Mouse (Mus musculus) kidney, postnatal 25 days (tissue): Measurements from ENCODE around the gene H2al2a.

Experiments used
- DNase-seq, 2 experiments: peaks; one replicate each; pipeline ENCODE4 v3.0.0; 2021; ENCODE audit warnings: mixed read lengths in 2 of 2

H2al2a gene

GRCm38 (mm10) chr2:17996858-17997257 lies at the start of gene H2al2a:
TSS of gene H2al2a (minus strand) at chr2:17996958.
- DNase-seq: no peak

DNA sequence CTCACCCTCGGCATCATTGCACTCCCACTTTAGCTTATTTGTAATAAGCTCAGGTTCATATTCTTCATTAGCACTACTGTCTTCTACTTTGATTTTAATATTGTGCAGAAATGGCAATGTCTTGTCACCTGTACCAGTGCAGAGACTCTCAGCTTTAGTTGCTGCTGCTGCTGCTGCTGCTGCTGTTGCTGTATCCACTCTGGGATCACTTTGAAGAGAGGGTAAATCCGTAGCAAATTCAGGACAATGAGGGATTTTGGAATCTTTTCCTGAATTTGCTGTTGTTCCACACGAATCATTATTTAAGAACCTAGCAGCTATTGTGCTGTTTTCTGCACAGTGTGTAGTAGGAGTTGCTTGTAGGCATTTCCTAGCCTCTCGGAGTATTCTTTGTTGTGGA lies 49.4 kb upstream of the H2al2a start:
- no peak for DNase-seq

DNA sequence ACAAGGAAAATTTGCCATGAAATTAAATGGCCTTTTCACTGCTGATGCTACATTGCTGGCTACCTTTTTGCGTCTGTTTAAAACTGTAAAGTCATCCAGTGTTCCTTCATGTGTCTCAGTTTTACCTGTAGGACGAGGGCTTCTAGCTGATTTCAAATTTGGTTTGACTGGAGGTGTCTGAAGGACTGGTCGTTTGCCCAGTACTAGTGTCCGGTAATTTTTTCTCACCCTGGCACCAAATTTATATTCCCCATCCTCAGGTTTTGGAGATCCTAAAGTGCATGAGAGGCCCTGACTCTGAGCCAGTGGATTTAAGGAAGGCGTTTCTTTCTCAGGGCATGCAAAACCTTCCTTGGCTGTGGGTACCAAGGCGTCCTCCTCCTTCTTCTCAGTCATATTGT lies 49.0 kb upstream of the H2al2a start:
- DNase-seq: no peak

DNA sequence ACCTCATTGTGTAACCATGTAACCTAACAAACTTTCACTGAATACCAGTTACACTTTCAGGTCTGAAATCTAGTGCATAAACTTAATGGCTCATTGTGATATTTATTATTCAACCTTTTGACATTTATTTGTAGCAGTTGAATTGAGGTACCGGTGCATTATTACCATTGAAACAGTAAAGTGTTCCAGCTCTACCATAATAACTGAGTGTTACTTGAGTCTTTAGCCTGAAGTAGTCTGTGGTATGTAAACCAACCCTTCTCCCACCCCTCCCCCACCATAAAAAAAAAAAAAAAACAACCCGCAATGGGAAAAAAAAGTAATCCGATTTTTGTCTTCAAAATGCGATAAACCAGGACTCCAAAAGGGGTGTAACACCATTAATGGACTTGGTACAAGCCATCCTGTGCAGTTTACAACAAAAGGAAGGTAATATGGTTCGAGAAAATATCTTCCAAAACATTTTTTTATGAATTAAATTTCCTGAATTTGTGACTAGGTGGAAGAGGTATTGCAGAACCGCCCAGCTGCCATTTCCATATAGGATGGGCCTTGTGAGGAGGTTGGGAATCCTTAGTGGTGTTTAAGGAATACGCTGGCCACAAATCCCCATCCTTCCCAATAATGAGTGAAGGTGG lies 48.5 kb upstream of the H2al2a start:
- DNase-seq: no peak

DNA sequence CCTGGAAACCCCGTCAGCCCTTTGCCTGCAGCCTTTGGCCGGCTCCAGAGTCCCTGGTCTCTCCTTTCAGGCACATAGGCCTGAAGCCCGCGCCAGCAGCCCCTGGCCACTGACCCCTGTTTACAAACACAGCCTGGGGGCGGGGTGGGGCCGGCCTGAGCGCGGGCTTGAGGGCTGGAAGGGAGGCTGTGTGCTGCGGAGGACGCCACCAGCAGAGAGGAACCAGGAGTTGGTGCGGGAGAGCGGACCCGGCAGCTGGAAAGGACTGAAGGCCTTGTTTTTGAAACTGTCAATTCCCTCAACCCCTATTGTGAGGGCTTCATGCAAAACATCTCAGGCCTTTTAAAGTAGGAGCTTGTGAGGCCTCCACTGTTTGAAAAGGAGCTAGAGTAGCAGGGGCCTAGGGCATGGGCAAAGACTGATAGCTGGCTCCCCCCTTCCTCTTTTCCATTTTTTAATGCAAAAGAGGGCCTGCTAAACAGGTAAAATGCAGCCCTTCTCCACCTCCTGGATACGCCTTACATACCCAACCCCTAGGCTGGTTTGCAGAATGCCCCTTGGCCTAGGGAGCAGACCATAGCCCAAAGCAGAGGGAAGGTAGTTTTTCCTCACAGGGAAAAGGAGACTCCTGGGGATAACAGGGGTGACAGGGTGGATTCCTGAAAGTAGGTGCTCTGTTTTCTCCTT lies 44.6 kb upstream of the H2al2a start:
- DNase-seq: peak; percentile 57 to 85

DNA sequence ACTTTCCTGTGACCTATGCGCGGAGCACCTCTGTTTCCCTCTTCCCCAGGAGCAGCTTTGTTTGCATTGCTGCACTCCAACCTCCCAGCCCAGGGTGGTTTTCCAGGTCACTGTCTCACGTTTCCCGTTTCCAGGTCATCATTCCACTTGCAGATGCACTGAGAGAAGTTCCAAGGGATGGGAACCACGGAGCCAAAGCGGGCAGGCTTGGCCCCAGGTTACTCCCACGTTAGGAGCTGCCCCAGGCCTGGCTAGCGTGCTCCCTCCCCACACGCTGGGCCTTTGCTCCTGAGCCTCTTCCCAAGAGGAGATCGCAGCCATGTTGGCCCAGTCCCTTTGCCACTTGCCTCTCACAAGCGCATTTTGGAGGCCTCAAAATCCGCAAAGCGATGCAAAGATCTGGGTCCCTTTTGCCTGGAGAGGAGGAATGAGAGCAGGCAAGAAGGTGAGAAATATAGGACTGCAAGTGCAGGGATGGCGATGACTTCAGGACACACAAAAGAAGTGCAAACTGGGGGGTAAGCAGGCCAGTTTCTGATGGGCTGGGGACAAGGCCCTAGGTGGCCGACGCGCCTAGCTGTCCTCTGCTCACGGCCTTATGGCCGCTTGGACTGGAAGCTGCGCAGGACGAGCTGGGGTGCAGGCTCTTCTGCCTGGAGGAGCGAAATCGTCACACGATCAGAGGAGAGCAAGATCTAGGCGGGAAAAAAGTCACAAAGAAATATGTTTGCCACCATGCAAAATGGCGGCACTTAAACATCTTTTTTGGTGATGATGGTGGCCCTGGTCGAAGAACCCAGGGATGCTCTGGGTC lies 43.8 kb upstream of the H2al2a start:
- no peak for DNase-seq

DNA sequence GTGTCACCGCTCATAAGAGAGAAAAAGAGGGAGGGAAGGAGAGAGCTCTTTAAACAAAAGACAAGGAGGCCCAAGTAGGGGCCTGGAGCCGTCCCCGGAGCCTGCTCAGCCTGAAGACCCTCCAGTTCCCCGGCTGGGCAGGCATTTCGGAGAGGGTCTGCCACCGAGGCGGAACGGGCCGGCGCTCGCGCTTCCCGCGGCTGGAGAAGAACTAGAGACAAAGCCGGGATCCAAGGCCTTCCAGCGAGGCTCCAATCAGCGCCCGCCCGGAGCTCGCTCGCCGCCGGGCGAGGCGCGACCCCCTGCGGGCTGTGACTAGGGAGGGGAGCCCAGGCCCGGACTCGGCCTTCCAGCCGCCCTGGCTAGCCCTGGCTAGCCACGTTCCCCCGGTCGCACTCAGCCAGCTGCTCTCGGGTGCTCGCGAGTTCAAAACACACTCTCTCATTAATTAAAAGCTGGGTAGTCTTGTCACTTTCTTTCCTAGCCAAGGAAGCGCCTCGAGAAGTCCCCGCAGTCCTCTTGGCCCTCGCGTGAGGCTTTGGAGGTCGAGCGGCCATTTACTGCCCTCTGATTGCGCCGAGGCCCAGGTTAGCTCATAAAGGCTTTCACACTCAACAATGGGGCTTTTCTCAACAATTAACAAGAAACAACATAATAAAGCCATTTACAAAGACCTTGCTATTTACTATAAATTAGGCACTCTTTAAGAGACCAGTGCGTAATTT lies 43.0 kb upstream of the H2al2a start:
- no peak for DNase-seq

- no peak for DNase-seq
Observed at GRCm38 (mm10) chr2:18038895-18039371, 42.2 kb upstream of the H2al2a start.

- DNase-seq: peak in 1 of 2 experiments; percentile 24
Observed at GRCm38 (mm10) chr2:18038141-18038752, 41.5 kb upstream of the H2al2a start.

DNA sequence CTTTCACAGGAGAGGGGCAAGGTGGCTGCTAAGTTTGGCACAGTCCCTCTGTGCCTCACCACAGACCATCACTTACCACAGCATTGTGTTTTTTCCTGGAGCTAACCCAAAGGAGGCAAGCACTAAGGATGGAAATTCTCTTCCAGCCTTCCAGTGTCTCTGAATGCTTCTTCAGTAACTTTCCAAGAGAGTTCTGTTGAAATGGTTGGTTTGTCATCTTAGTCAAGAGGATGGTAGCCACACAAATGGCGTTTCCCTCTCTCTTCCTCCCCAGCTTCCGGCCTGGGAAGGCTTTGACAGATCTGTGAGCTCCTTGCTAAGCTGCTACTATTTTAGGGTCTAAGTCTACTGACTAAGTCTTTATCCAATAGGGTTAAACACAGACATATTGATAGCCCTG lies 40.7 kb upstream of the H2al2a start, which contains the start of gene A930004D18Rik:
Gene A930004D18Rik (minus strand): TSS at position 247 of the 400 bp plus-strand sequence.
- no peak for DNase-seq

DNA sequence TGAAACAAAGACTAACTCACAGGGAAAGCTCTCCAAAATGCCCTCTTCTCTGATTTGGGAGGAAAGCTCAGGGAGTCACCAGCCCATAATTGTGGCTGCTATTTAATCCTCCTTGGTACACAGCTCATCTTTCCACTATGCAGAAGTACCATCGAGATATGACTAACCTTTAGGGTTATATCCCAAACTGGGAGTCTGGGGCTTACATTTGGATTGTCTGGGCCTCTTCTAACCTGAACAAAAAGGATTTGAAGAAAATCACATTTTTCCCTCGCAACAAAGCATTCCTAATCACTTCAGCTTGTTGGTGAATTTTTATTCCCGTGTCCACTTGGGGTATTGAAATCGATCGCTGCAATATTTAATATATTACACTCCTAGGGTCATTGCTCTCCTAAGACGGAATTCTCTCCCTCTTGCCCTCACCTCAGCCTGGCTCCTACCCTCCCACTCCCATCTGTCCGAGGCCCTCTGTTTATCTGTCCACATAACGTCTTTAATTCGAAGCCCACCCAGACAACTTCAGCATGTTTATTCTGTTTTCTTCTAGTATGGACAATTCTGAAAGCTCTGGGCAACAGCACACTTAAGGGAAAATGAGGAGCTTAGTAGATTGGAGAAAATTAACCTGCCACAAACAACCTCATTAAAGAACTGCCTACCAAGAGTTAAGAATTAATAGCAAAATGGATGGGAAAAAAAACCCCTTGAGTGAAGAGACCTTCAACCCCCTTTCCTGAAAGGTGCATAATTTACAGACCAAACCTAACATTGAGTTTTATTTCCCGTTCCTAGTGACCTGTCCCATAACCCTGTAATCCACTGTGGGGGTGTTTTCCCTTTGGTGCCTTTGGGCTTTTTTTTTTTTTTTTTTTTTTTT lies 37.9 kb upstream of the H2al2a start:
- DNase-seq: no peak

DNA sequence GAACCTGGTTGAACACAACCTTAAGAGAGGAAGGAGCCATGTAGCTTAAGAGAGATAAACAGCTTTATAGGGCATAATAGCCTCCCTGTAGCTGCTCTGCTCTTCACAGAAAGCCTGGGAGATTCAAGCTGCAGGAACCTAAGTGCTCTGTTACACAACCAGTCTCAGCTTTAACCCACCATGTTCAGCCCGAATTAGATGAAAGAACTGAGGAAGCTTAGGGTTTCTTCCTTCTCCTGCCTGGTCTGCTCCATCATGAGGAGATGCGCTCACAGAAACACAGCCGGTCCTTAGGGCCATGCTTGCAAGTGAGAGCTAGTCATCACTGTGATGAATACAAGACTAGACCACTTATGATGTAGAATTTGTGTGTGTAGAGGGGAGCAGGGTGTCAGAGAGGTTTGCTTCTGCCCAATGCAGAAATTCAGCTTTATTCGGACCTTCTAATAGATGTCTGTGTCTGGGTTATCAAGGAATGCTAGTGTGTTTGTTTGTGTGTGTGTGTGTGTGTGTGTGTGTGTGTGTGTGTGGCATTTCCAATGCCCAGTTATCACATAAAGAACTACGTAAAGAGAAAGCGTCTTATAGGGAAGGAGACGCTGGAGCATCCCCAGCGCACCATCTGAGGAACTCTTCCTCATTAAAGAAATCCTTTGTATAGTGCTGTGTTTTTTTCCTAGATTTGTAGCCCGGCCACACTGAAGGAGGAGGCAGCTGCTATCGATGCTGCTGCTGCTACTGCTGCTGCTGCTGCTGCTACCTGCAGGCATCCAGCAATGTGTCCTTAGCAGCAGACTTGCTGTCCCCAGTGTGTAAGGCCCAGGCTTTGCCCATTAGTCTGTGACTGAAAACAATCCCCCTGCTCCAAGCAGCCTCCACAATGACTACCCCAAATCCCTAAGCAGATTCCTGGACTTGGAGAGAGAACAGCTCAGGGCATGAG lies 36.7 kb upstream of the H2al2a start:
- DNase-seq: no peak

DNA sequence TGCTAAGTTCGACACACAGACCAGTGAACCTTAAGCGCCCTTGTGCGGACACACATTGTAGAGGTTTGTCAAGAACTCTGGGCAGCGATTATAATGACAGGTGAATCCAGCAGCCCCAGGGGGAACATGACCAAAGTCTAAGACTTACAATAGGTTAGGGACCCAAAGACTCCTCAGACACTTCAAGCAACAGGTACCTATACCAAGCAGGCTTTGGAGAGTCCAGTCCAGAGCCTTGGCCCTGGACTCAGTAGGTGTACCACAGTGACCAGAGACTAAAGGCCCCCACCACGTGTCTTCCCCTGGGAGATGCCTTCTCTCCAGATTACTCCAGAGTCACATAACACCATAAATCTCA lies 35.8 kb upstream of the H2al2a start:
- DNase-seq: peak; percentile 54 to 67

- peak; percentile 65 to 75 for DNase-seq
Observed at GRCm38 (mm10) chr2:18031831-18032537, 35.2 kb upstream of the H2al2a start.

DNA sequence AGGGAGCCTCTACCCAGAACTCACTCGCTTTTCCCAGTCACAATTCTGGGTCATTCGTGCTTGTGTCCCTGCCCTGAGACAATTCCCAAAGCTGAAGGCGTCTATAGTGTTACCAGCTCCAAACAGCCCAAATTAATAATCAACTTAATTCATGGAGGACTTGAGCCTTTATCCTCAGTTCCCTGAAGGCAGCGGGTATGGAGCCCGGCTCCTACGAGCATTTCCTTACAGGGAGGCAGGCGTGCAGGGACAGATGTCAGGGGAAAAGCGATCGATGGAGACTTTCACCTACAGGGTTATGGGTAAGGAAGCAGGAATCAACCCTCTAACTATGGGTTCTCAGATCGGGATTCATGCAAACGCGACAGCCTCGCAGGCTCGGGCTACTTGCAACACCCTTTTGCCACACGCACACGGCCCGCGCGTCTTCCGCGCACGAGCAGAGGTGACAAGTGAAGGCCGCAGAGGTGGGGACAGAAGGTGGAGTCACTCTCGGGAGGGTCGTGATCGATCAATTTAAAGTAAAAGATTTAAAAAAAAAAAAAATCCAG lies 34.6 kb upstream of the H2al2a start:
- DNase-seq: peak; percentile 52 to 63

DNA sequence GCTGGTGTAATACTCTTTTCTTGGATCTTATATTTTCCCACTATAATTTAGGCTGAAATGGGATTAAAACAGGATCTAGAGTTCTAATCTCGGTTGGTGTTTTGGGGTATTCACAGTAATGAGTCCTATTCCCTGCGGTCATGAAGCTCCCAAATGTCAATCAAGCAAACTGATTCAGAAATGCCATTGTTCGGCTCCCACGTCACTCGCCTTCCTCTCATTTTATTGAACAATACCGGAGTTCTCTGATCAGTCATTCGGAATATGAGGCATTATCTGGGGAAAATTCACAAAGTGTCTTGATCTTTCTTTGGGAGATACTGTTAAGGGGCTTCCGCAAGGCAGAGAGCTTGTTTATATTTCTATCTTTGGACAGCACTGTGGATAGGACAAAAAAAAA lies 33.8 kb upstream of the H2al2a start:
- no peak for DNase-seq

GRCm38 (mm10) chr2:18029656-18030055 lies 32.9 kb upstream of the H2al2a start:
- DNase-seq: no peak

DNA sequence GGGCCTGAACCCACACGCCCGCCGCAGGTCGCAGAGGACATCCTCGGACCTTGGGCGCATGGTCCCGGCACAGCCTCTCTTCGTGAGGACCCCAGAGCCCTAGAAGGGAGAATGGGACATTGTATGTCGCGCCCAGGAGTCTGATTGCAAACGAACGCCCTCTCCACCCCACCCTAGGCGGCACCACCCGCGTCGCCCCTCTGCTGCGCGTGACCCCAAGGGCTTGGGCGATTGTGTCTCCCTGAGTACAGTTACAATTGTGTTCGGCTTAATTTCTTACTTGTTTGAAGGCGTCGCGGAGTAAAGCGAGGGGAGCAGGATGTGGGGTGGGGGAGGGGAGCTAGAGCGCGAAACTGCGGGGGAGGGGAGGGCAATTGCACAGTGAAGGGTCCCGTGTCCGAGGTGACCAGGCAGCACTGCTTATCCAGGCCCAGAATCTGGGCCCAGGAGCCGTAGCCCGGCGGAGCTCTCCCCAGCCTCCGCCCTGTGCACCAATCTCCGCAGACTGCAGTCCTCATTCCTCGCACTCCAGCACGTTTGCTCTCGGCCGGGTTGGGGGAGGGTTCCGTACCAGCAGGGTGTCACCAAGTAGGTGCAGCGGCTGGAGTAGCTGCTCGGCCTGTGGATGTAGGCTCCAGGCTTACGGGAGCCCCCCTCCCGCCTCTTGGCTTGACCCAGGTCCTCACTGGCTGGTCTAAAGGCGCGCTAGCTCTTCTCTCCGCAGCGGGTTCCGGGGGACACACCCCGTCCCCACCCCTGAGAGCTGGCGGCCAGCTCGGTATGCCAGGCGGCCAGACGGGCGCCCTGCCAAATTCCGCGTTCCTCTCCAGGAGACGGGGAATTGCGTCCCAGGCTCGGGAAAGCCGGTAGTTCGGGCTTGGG lies 31.6 kb upstream of the H2al2a start:
- DNase-seq: peak; percentile 98
